Mouse (Mus musculus) testis, adult 2 months (tissue): ENCODE results near the gene Gtpbp2. TPM values are rescaled to one million over a fixed set of nuclear protein-coding genes. Genes with fewer than 3 reads are reported as not detected.

Experiments
- H3K27ac ChIP-seq: fragments of 200-500 bp; 2 replicates; pipeline ENCODE4 v1.5.1; 2012; ENCODE audit warnings: low read depth, low read length; ENCODE audit not compliant: control insufficient read depth, insufficient read depth
- H3K27me3 ChIP-seq: fragments of 200-500 bp; 2 replicates; pipeline ENCODE4 v1.6.1; 2012; ENCODE audit warnings: mild to moderate bottlenecking, low read length, moderate library complexity; ENCODE audit not compliant: control insufficient read depth, insufficient read depth
- H3K36me3 ChIP-seq: fragments of 200-500 bp; 2 replicates; pipeline ENCODE4 v1.6.1; 2012; ENCODE audit warnings: mild to moderate bottlenecking, low read length; ENCODE audit not compliant: control insufficient read depth, insufficient read depth
- H3K4me1 ChIP-seq: fragments of 200-500 bp; 2 replicates; pipeline ENCODE4 v1.6.1; 2012; ENCODE audit warnings: low read length; ENCODE audit not compliant: control insufficient read depth, insufficient read depth
- H3K4me3 ChIP-seq: fragments of 200-500 bp; 2 replicates; pipeline ENCODE4 v1.5.1; 2012; ENCODE audit warnings: low read depth, mild to moderate bottlenecking, low read length, moderate library complexity, mixed read lengths; ENCODE audit not compliant: control insufficient read depth
- CTCF ChIP-seq: fragments of 200-500 bp; IDR thresholded peaks from 2 replicates; pipeline ENCODE4 v1.5.1; 2012; ENCODE audit warnings: low read depth, mild to moderate bottlenecking, inconsistent platforms, low read length, moderate library complexity; ENCODE audit not compliant: control insufficient read depth, insufficient read depth, insufficient replicate concordance
- POLR2A ChIP-seq: fragments of 200-500 bp; IDR thresholded peaks from 2 replicates; pipeline ENCODE4 v1.6.1; 2012; ENCODE audit warnings: low read depth, mild to moderate bottlenecking, inconsistent platforms, low read length, moderate library complexity; ENCODE audit not compliant: control insufficient read depth
- polyA plus RNA-seq: library from polyadenylated mRNA; depleted of rRNA; stranded (reverse); fragments of >200 nt; gene quantifications from 2 replicates; pipeline ENCODE4 v1.2.3, GENCODE M21; 2012

Gene Gtpbp2
- polyA plus RNA-seq, 1 experiment = 149 TPM

GRCm38 (mm10) chr17:46123285-46123684, 37.5 kb upstream of the Gtpbp2 start:
- TF ChIP-seq CTCF (no peak), POLR2A (no peak)
- Histone ChIP-seq H3K27me3 (no peaks in the 10 kb centered on the region), H3K4me1 (no peaks in the 10 kb centered on the region), H3K27ac (no peak overlapping the region), H3K4me3 (no peak overlapping the region), H3K36me3 (peaks cover 2% of the 10 kb centered on the region; the same call in 1 of the 2 replicates)

- no peaks in the 10 kb centered on the region for H3K27me3 ChIP-seq
- peaks cover 2% of the 10 kb centered on the region; the same call in 1 of the 2 replicates for H3K36me3 ChIP-seq
- H3K4me3 ChIP-seq = no peak overlapping the region
- H3K4me1 ChIP-seq = no peaks in the 10 kb centered on the region
- H3K27ac ChIP-seq = no peak overlapping the region
- no peak for TF ChIP-seq POLR2A
- TF ChIP-seq CTCF = no peak
Measured at GRCm38 (mm10) chr17:46123953-46124700, 36.7 kb upstream of the Gtpbp2 start.

- no peaks in the 10 kb centered on the region for H3K27me3 ChIP-seq
- H3K4me3 ChIP-seq = no peak overlapping the region
- peaks cover 2% of the 10 kb centered on the region; the same call in 1 of the 2 replicates for H3K36me3 ChIP-seq
- H3K4me1 ChIP-seq = no peaks in the 10 kb centered on the region
- no peak overlapping the region for H3K27ac ChIP-seq
- no peak for TF ChIP-seq CTCF
- TF ChIP-seq POLR2A = no peak
Measured at GRCm38 (mm10) chr17:46126608-46127007, 34.2 kb upstream of the Gtpbp2 start.

GRCm38 (mm10) chr17:46127814-46128493, 32.9 kb upstream of the Gtpbp2 start:
- no peak overlapping the region for H3K27ac ChIP-seq
- H3K4me1 ChIP-seq = no peaks in the 10 kb centered on the region
- no peak overlapping the region for H3K4me3 ChIP-seq
- H3K27me3 ChIP-seq = no peaks in the 10 kb centered on the region
- no peak for TF ChIP-seq CTCF
- TF ChIP-seq POLR2A = no peak
- H3K36me3 ChIP-seq = peaks cover 2% of the 10 kb centered on the region; the same call in 1 of the 2 replicates

- Histone ChIP-seq H3K36me3 (no peaks in the 10 kb centered on the region; the same call in 1 of the 2 replicates), H3K27ac (no peak overlapping the region), H3K4me1 (no peaks in the 10 kb centered on the region)
Measured at GRCm38 (mm10) chr17:46129741-46130498, 30.9 kb upstream of the Gtpbp2 start.

GRCm38 (mm10) chr17:46132058-46132718, 28.6 kb upstream of the Gtpbp2 start:
- TF ChIP-seq CTCF = peak; percentile 75; the same call in 1 of the 2 replicates
- TF ChIP-seq POLR2A = no peak
- Histone ChIP-seq H3K27ac (no peak overlapping the region), H3K36me3 (no peaks in the 10 kb centered on the region; the same call in 1 of the 2 replicates), H3K4me1 (no peaks in the 10 kb centered on the region), H3K4me3 (no peak overlapping the region), H3K27me3 (no peaks in the 10 kb centered on the region)

More at GRCm38 (mm10) chr17:46129741-46130498, 30.9 kb upstream of the Gtpbp2 start:
- H3K27me3 ChIP-seq = no peaks in the 10 kb centered on the region
- TF ChIP-seq POLR2A (peak; percentile 17; the same call in 1 of the 2 replicates), CTCF (no peak)
- H3K4me3 ChIP-seq = no peak overlapping the region
